Mouse (Mus musculus): ENCODE results near the gene Slc6a11. TPM values are rescaled to one million over a fixed set of nuclear protein-coding genes. Genes with fewer than 3 reads are reported as not detected.

The Slc6a11 gene
- total RNA-seq, 2 experiments from 2014 or later: 0.13 TPM; not detected in 1

DNA sequence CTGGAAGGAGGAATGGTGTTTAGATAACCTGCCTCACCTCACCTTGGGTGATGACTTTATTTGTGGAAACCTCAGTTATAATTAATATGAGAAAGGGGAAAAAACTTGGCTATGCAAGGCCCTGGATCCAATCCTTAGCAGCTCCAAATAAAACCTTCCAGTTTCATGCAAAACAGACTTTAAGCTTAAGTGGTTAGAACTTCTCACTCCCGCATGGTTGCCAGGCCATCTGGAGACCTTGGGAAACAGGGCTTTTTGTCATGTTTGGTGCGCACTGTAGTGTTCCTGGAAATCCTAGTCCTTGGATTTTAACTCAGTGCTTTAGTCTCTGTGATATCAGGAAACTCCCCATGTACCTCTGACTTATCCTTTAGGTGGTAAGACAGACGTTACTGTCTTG is 47.1 kb downstream of the Slc6a11 start:
- no peak for DNase-seq

DNA sequence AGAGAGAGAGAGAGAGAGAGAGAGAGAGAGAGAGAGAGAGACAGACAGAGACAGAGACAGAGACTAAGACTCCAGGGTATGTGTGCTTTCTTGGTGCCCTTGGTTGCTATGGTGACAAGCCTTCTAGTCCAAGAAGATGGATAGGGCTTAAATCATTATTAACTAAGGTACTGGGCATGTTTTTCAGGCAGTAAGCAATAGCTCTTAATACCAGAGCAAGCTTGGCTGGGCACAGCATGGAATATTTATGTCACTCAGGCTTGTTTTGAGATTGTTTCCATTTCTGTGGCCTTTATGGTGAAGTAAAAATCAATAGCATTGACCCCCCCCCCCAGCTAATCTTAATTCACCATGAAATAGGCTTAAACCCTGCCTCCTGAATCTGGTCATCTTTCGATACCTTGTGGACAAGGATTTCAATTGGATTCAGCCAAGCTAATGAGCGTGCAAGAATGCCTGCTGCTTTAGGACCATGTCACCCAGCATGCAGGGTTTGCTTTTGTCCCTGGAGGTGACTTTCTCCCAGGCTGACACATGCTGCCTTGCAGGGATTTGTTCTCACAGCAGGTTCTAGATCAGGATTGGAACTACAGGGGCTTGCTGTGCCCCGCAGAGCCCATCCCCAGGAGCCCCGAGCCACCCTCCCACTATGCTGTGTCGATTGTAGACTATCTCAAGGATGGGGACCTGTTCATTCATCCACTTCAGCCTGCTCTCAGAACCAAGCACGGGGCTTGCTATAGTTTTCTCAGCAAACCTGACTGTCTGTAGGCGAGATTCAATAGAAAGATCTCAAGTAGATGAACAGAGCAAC is 51.5 kb downstream of the Slc6a11 start:
- DNase-seq: no peak

DNA sequence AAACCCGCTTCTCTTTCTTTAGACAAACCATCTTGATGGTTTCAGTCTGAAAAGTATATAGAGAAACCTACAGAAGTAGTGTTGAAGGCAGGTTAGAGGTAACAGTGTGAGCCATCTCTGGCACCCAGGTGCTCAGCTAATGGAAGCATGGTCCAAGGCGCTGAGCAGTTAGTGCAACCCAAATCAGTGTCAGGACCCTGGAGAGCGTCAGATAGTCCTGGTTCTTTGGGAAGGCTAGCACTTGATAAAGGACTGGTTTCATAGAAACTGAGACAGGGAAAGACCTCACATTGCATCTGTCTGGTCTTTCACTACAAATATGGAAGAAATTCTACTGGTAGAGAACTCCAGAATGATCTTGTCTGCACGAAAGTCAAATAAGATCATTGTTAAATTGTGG is 56.1 kb downstream of the Slc6a11 start:
- peak in 1 of 2 experiments; percentile 18 for DNase-seq

DNA sequence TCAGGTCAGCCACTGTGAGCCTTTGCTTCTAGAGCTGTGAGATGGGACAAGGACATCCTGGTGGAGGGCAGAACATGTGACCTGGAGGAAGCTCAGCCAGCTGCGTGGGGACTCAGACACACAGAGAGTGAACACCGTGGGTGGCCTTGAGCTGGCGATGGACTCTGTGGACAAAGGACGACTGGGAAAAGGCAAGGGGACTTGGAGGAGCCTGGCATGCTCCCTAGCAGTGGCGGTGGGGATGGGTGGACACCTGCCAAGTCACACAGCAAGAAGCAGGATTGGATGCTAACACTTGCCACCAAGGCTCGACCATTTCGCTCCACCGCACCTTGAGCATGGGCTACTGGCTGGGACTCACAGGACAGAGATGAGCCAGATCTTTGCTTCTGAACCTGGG is 57.8 kb downstream of the Slc6a11 start:
- DNase-seq: no peak

- DNase-seq: no peak
Observed at GRCm38 (mm10) chr6:114195998-114196397, 65.0 kb downstream of the Slc6a11 start.

DNA sequence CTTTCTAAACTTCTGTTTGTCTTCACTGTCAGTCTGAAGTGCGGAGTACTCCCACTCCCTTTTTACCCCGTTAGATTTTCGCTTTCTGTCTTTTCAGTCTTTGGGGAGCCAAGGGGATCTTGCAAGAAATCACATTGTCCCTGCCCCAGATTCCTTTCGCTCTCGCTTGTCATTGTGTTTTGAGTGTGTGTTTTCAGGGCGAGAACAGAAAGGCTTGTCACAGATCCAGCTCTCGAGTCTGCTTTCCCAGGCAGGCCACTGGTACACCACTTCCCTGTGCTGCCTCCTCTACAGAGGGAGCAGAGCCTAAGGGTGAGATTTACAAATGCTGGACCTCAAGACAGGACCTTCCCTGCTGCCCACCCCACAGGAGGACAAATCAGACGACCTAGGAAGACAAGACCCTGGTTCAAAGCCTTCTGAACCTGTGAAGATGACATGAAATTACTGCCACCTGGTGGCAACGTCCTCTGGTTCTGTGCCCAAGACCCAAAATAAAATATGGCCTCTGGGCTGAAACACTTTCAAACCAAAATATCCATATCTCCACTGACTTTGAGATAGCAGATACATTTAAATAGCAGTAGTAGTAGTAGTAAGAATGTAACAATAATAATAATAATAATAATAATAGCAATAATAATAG is 68.3 kb downstream of the Slc6a11 start:
- no peak for DNase-seq

DNA sequence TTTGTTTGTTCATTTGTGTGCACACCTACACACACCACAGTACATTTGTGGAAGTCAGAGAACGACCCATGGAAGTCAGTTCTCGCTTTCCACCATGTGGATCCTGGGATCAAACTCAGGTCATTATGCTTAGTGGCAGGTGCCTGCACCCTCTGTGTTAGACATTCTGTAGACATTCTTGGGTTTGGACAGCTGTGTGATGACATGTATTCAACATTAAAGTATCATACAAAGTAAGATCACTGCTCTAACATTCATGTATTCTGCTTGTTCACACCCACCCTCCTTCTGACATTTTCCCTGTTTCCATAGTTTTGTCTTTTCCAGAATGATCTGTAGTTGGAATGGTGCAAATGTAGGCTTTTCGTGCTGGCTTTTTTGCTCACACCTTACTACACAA is 73.5 kb downstream of the Slc6a11 start:
- DNase-seq: no peak

- DNase-seq: no peak
Observed at GRCm38 (mm10) chr6:114208296-114208695, 77.3 kb downstream of the Slc6a11 start.

DNA sequence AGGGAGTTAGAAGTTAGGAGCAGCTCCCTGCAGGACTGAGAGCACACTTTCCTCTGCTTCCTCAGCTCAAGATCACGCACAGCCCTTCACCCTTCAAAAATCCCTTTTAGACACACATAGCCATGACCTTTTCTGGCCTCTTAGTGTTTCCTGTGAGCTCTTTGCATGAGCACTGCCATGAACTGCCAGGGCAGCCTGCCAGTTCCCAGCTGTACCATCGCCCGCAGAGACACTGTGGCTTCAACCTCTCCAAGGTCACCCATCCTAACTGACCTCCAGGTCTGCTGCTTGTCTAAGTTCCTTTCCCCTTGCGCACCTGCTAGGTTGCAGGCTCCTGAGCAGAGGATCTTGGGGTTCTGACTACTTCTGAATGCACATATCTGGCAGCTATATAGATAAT is 83.4 kb downstream of the Slc6a11 start:
- peak; percentile 18 to 42 for DNase-seq

DNA sequence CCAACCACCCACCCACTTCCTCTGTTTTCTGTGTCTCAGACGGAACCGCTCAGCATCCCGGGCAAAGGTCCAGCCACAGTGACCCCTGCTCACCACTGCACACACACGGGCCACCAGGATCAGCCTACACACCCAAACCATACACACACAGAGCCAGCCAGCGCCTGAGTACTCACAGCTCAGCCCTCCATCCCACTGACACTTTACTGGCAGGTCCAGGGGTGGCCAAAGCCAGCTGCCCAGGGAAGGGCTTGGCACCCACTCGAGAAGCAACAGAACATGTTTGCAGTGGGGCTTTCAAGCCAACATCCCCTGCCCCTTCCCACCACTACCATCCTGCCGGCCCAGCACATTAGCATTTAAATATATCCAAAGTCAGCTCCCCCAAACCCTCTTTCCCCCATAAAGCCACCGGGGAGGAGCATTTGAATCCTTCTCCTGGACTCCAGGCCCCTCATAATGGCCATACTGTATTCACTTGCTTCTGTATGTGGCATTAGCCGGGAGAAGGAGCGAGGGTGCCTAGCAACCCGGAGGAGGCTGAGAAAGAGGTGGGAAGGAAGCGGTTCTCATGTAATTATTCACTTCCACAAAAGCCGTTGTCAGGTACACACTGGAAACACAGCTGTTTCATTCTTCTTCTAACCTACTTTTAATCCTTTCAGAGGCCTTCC is 85.8 kb downstream of the Slc6a11 start:
- DNase-seq: no peak

- DNase-seq: peak in 1 of 2 experiments; percentile 13
Observed at GRCm38 (mm10) chr6:114224399-114224798, 93.4 kb downstream of the Slc6a11 start.

DNA sequence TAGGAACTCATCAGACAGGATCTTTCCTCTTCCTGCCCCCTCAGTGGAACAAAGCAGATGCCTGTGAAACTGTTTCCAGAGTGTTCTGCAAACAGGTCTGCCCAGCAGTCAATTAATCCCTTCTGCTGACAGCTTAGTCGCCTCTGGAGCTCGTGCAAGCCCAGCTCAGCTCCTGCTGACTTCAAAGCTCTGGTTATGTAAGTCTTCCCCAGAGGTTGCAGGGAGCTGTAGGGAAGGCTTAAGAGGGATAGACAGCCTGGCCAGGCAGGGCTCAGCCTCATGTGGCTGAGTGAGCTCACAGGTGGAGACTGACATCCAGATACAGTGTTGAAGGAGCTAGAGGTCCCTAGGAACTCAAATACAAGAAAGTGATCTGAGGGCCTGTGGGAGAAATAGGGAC is 96.3 kb downstream of the Slc6a11 start:
- peak in 1 of 2 experiments; percentile 6 for DNase-seq

GRCm38 (mm10) chr6:114228196-114228595 is 97.2 kb downstream of the Slc6a11 start:
- DNase-seq: no peak

DNA sequence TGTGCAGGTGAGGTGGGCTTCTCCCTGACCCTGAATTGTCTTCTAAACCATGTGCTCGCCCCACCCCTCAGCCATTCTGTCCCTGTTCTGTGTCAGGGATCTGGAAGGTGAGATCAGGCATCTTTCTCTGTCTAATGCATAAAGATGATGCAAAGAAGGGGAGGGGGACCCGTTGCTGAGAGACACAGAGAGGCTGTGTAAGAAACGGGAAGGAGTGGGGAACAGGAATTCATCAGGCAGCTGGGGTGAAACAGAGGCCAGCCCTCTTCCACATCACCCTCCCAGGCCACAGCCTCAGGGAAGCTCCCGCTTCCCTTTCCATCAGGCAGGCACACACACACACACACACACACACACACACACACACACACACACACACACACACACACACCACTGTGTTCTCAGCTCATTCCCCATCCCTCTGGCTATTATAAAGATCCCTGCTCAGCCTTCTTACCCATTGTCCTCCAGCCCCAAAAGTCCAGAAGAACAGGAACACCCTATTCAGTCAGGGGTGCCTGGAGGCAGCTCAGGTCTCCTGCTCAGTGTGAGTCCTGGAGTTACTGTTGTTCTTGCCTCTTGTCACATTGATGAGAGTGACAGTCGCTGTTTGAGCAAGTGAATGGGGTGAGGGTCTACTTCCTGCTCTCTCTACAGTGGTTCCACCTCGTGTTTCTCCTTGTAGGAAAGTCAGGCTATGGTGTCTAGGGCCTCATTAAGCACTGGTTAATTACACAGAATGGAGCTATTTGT is 108.0 kb downstream of the Slc6a11 start:
- DNase-seq: no peak

- no peak for DNase-seq
Observed at GRCm38 (mm10) chr6:114245665-114246064, 114.6 kb downstream of the Slc6a11 start.

- DNase-seq: peak; percentile 67 to 78
Observed at GRCm38 (mm10) chr6:114250311-114250710, 119.3 kb downstream of the Slc6a11 start.

GRCm38 (mm10) chr6:114254927-114255326 is 123.9 kb downstream of the Slc6a11 start:
- no peak for DNase-seq

DNA sequence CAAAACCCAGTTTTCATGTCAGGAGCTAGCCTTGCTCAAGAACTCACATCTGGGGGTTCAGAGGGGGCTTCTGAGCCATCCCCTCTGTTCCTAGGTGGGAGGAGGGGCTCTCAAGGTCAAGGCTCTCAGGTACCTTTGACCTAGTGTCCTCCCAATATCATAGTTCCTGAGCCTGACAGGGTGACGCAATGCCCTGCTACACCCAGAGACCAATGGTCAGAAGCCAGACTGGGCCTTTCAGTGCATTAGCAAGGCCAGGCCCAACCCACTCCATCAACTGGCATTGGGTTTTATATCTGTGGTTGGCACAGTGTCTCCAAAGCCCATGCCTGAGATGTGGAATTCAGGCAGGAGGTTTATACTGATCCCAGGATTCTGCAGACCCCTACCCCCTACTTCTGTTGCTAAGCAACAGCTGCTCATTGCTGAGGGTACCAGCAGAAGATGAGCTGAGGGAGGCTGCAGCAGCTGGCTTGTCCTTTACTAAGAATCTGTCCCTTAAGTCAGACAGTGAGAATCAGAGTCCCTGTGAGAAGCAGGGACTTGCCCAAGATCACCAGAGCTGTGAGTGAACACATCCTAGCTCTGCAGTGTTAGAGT is 126.8 kb downstream of the Slc6a11 start:
- no peak for DNase-seq

DNA sequence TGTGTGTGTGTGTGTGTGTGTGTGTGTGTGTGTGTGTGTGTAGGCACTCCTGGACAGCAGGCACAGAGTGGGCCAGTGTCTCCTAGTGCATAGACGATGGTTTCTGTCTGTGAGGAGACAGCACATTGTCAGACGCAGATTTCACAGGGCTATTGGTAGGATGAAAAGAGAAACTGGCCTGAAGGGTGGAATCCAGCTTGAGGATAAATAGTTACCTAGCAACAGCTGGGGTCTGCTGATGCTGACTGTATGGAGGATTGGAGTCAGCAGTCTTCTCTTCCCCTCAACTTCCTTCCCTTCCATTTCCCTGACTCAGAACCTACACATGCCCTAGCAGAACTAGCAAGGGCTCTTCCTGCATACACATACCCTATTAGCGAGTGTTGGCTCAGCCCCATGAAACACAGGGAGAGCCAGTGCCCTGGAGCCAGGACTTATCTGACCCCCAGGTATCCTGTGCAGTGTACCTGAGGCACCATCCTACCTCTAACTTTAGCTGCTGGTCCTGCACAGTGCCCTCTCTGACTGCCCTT is 127.7 kb downstream of the Slc6a11 start:
- no peak for DNase-seq

DNA sequence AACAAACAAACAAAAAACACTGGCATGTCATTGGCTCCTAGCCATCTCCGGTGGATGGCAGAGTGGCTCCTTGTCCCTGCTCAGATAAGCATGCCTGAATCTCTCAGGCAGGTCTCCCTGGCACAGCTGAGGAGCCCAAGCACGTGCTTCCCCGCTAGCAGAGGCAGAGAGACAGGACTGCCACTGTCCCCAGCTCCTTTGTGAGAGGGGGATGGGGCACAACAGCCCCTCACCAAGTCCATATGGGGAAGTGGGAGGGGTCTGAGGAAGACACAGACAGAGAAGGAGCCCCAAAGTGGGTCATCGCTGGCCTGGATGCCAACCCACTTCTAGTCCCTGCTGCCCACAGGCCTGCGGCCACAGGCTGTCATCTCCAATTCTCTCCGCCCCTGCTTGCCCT is 130.6 kb downstream of the Slc6a11 start:
- DNase-seq: no peak

- no peak for DNase-seq
Observed at GRCm38 (mm10) chr6:114264010-114264409, 133.0 kb downstream of the Slc6a11 start.

DNA sequence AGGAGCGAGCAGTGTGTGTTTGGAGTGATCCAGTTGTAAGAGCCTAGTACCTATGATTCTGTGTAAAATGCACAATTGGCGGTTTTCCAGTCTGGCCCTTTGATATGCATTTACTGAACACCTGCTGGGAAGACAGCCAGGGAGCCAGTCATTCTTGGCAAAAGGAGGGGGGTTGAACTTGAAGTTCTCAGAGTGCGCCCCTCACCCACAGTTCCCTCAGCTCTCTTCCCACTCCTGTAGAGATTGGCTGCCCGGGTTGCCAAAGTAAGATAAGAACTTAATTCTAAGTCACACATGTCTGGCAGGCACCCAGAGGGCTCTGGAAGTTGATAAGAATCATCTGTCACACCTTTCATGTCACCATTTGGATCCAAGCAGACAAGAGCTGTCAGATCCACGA is 133.4 kb downstream of the Slc6a11 start:
- no peak for DNase-seq

Data from adrenal gland, postnatal 36 days (tissue).